Mouse (Mus musculus): ENCODE results near the gene Wasl.

DNA sequence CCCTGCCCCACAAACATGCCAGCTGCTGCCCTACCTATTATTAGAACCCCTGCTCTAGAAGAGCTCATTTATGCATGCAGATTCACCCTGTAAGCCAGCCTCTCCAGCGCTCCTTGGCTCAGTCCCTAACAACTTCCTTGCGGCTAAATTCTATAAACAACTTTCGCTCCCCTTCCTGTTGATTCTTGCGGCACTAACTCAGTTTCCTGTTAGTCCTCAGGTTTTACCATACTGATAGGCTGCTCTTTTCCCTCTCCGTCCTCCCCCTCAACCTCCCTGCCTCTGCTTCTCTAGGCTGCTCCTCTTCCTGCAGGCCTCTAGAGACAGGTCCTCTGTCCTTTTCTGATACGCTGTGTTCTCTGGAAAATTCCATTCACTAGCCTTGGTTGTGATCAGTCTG is 93.7 kb downstream of the Wasl start:
- TF ChIP-seq CTCF (IDR thresholded peaks at IDR 0.05; ENCODE audit: insufficient read depth, low read depth, low read length) (no peak), POLR2A (IDR thresholded peaks at IDR 0.05; ENCODE audit: insufficient read depth, low read depth, low read length) (no peak)
